Mouse (Mus musculus) CD4-positive, CD25-positive, alpha-beta regulatory T cell, adult 4 months (primary cell): ENCODE data around the gene 9030025P20Rik. TPM values are rescaled to one million over a fixed set of nuclear protein-coding genes. Genes with fewer than 3 reads are reported as not detected.
"Not testable (repeated sequence)": the region's sequence is repeated elsewhere in the genome, so short reads cannot be mapped to it uniquely, and the experiment has no call there.

Experiments
- ATAC-seq: one replicate; pipeline ENCODE4 v1.8.0; 2017
- polyA plus RNA-seq, 2 experiments: library from polyadenylated mRNA; unstranded; fragments of 100-300 nt; shearing (Covaris generic); gene quantifications; one replicate each; pipeline ENCODE4 v1.2.1; 2017

The 9030025P20Rik gene
- polyA plus RNA-seq, 2 experiments from 2014 or later: 19.6 to 31.8 TPM

DNA sequence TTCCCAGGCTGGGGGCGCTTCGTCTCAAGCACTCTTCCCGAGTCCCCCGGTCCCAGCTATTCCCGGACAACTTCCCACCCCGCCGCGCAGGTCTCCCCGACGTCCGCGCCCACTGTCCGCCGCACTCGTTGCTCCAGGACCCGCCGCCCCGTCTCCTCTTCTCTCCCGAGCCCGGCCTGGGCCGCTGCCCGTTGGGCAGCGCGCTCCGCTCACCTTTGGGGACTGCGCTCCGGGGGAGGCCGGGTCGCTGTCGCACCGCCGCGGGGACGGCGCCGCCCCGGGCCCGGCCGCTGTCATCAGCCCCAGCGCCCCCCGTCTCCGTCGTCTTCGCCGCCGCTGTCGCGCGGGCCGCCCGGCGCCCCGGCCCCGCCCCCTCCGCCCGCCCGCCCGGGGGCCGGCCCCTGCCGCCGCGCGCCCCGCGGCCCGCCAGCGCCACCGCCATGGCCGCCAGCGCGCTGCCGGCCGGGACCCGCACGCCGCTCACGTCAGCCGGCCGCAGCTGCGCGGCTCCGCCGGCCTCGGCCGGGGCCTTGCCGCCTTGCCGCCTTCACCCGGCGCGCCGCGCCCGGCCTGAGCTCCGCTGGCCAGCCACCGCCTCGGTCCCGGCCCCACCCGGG lies 14.4 kb downstream of the 9030025P20Rik start:
- ATAC-seq: peak; percentile 62

DNA sequence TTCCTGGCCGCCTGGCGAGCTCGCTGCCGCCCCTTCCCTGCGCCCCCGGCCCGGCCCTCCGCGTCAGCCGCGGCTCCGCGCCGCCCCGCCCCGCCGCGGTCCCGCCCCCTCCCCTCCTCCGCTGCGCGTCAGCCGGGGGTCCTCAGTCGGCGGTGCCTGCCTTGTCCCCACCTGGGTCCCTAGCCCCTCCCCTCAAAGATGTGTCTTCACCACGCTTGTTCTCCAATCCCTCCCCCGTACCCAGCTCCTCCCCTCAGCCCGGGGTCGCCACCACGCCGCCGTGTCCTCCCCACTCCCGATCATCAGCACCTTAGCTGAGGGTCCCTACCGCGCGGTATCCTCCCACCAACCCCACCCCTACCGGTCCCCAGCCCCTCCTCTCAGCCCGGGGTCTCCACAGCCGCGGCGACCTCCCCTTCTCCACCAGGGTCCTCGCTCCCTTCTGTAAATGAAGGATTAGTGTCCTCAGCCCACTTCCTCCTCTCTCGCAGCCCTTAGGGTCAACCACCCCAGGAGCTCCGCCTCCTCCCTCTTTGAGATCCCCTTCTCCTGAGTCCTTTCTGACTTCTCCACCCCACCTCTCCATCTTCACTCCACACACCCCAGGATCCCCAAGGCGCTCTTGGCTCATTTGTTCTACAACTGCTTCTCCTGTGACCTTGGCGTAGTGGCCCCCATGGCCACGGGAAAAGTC lies 15.0 kb downstream of the 9030025P20Rik start:
- peak; percentile 59 for ATAC-seq

DNA sequence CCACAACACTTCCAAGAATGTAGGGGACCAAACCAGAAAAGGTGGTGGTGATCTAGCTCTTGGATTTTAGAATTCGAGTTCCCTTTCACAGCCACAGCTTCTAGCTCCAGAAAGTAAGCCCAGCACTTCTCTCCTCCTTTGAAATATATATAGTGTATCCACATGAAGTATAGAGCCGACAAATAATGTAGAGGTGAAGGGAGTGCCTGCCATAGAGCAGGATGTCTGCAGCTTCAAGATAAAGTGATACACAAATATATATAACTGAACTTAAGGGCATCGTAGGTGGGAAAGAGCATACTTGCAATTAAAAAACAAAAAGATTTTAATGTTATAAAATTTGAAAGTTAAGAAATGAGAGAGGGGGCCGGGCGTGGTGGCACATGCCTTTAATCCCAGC lies 15.9 kb downstream of the 9030025P20Rik start:
- not testable (repeated sequence) for ATAC-seq

DNA sequence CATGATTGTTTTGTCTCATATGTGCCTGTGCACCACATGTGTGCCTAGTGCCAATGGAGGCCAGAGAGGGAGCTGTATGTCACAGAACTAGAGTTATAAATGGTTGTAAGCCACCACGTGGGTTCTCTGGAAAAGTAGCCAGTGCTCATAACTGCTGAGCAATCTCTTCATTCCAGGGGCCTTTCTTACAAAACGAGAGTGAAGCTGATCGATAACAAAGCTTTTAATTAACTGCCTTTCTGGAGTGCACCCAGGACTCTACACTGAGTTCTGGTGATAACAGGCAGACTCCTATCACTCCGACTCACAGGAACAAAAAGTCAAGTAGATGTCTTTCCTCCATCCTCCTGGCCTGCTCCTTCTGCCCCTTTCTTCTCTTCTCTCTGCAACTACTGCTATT lies 21.8 kb downstream of the 9030025P20Rik start:
- not testable (repeated sequence) for ATAC-seq

DNA sequence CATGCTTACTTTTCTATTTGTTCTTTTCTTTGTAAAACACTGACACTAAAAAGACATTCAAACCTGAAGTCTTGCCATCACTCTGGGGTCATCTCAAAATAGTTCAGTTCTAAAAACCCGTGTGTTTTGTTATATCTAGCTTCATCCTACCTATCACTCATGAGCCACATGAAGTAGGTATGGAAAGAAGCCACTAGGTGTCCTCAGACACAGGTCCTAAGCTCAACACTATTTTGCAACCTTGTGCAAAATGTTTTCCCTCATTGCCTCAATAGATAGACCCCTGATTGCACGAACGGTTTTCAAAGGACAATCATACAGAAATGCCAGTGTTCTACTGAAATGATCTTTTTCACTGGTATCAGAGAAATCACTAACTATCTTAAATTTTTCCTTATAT lies 30.8 kb downstream of the 9030025P20Rik start:
- peak; percentile 74 for ATAC-seq

DNA sequence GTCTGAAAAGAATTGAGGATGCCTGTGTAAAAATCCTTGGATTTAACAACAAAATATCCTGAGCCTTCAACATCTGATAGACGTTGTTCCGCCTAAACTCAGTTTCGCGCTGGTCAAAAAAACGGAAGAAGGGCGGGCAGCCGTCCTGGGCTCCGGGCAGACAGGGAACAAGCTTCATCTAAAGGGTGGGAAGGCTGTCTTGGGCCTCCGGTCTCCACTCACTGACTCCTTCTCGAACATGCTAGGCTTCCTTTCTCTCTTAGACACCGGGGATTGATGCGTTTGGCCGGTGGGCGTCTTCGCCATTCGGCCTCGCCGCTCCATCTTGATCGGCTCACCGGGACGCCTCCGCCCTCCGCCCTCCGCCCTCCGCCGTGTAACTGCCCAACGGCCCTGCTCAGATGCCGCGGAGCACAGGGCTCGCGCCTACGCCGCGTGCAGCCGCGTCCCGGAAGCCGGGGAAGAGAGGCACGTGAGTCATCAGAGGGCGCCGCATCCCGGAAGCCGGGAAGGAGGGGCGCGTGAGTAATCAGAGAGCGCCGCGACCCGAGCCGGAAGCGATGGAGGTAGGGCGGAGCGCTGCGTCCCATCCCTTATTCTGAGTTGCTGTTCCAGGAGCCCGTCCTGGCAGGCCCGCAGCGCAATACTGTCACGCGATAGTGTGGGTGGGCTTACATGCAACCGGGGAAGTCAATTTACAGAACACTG lies 31.6 kb downstream of the 9030025P20Rik start, which contains the start of gene Gm3435:
TSS of gene Gm3435 (plus strand) at position 471 of the 708 bp plus-strand sequence.
- peak; percentile 91 for ATAC-seq

DNA sequence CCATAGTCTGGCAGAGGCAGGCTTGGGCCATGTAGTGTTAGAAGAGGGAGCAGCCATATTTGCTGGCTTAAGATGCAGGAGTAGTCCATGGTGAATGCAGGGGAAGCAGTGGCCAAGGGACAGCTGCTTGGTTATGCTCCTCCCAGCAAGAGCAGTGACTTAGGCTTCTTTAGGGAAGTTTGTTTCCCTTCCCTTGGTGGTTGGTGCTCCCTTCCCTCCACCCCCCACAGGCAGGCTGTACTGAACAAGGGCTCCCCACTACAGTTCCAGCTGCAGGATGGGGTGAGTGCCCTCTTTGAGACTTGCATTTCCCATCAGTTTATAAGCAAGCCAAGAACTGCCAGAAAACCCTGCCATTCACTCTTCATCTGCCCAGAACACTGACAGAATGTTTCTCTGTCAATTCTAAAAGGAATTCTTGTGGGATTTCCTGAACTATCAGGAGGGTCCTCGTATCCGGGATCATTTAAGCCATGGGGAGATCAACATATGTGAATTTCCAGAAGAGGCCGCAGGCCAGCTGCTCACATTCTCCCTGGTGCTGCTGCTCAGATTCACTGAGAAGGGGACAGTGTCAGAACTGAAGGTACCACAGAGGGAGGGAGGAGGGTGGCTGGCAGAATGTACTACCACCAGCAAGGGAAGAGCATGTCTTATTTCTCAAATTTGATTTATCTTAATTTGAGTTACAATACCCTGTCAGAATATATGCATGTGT lies 43.4 kb downstream of the 9030025P20Rik start:
- ATAC-seq: not testable (repeated sequence)

DNA sequence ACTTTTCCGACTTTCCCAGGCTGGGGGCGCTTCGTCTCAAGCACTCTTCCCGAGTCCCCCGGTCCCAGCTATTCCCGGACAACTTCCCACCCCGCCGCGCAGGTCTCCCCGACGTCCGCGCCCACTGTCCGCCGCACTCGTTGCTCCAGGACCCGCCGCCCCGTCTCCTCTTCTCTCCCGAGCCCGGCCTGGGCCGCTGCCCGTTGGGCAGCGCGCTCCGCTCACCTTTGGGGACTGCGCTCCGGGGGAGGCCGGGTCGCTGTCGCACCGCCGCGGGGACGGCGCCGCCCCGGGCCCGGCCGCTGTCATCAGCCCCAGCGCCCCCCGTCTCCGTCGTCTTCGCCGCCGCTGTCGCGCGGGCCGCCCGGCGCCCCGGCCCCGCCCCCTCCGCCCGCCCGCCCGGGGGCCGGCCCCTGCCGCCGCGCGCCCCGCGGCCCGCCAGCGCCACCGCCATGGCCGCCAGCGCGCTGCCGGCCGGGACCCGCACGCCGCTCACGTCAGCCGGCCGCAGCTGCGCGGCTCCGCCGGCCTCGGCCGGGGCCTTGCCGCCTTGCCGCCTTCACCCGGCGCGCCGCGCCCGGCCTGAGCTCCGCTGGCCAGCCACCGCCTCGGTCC lies 45.7 kb downstream of the 9030025P20Rik start:
- peak; percentile 69 for ATAC-seq

DNA sequence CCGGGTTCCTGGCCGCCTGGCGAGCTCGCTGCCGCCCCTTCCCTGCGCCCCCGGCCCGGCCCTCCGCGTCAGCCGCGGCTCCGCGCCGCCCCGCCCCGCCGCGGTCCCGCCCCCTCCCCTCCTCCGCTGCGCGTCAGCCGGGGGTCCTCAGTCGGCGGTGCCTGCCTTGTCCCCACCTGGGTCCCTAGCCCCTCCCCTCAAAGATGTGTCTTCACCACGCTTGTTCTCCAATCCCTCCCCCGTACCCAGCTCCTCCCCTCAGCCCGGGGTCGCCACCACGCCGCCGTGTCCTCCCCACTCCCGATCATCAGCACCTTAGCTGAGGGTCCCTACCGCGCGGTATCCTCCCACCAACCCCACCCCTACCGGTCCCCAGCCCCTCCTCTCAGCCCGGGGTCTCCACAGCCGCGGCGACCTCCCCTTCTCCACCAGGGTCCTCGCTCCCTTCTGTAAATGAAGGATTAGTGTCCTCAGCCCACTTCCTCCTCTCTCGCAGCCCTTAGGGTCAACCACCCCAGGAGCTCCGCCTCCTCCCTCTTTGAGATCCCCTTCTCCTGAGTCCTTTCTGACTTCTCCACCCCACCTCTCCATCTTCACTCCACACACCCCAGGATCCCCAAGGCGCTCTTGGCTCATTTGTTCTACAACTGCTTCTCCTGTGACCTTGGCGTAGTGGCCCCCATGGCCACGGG lies 46.4 kb downstream of the 9030025P20Rik start:
- peak; percentile 53 for ATAC-seq

DNA sequence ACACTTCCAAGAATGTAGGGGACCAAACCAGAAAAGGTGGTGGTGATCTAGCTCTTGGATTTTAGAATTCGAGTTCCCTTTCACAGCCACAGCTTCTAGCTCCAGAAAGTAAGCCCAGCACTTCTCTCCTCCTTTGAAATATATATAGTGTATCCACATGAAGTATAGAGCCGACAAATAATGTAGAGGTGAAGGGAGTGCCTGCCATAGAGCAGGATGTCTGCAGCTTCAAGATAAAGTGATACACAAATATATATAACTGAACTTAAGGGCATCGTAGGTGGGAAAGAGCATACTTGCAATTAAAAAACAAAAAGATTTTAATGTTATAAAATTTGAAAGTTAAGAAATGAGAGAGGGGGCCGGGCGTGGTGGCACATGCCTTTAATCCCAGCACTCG lies 47.2 kb downstream of the 9030025P20Rik start:
- ATAC-seq: not testable (repeated sequence)

DNA sequence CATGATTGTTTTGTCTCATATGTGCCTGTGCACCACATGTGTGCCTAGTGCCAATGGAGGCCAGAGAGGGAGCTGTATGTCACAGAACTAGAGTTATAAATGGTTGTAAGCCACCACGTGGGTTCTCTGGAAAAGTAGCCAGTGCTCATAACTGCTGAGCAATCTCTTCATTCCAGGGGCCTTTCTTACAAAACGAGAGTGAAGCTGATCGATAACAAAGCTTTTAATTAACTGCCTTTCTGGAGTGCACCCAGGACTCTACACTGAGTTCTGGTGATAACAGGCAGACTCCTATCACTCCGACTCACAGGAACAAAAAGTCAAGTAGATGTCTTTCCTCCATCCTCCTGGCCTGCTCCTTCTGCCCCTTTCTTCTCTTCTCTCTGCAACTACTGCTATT lies 53.1 kb downstream of the 9030025P20Rik start:
- ATAC-seq: not testable (repeated sequence)

DNA sequence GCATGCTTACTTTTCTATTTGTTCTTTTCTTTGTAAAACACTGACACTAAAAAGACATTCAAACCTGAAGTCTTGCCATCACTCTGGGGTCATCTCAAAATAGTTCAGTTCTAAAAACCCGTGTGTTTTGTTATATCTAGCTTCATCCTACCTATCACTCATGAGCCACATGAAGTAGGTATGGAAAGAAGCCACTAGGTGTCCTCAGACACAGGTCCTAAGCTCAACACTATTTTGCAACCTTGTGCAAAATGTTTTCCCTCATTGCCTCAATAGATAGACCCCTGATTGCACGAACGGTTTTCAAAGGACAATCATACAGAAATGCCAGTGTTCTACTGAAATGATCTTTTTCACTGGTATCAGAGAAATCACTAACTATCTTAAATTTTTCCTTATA lies 62.2 kb downstream of the 9030025P20Rik start:
- ATAC-seq: peak; percentile 69

Other genes starting within 250 kb of the 9030025P20Rik start
- gene Wdr27, start 35.3 kb upstream of the 9030025P20Rik start, polyA plus RNA-seq: 1 to 10 TPM in 1 of 2 experiments, not detected in 1; 1.9 TPM
- gene 1600012H06Rik, start 35.3 kb upstream of the 9030025P20Rik start, polyA plus RNA-seq: 10 to 100 TPM; 16.1 to 17.9 TPM
- 10 to 100 TPM in 1 of 2 experiments, 1 to 10 TPM in 1; 7.3 to 12.7 TPM for gene Phf10, start 17.2 kb upstream of the 9030025P20Rik start, polyA plus RNA-seq
- gene Gm3417, start 322 bp downstream of the 9030025P20Rik start, polyA plus RNA-seq: not detected
- 10 to 100 TPM in 1 of 2 experiments, 1 to 10 TPM in 1; 9.3 to 14.1 TPM for gene Gm3435, start 31.7 kb downstream of the 9030025P20Rik start, polyA plus RNA-seq
- 100 to 1,000 TPM; 128 to 152 TPM for gene Ermard, start 62.7 kb downstream of the 9030025P20Rik start, polyA plus RNA-seq
- 1 to 10 TPM; 3.0 to 3.9 TPM for gene Tcte3, start 63.0 kb downstream of the 9030025P20Rik start, polyA plus RNA-seq
- gene Gm3448, start 63.1 kb downstream of the 9030025P20Rik start, polyA plus RNA-seq: 1 to 10 TPM; 1.1 to 2.0 TPM